9 mouse cellular contexts compared by ENCODE assay signal in genomic region chr6:99525351-99525750, GRCm38 (mm10). TPM values are rescaled to one million over a fixed set of nuclear protein-coding genes. Genes with fewer than 3 reads are reported as not detected.
A peak's percentile ranks its signal among the peaks of the same experiment; 100 is the strongest.
DNase-seq lines count a peak whose midpoint lies in the region; ATAC-seq lines count a peak whose summit lies in the region.
"Had no signal": no experiment of that assay in that cellular context is flagged by ENCODE, and none has a peak within 500 bp of the region (broad histone marks: within the 10 kb centered on the region; RNA-seq: fewer than 3 reads in every experiment).

No protein-coding gene starts in this region.

- H3K4me1 ChIP-seq in forebrain, embryonic 15.5 days, result peaks cover 12% of the 10 kb centered on the region; the same call in 1 of the 2 replicates
- peaks cover 6% of the 10 kb centered on the region for H3K4me1 ChIP-seq in forebrain, embryonic 12.5 days
- peaks cover 3% of the 10 kb centered on the region; the same call in 1 of the 2 replicates for H3K4me1 ChIP-seq in stomach, embryonic 16.5 days (ENCODE audit: control insufficient read depth, insufficient read depth, low read length)
- peaks cover 18% of the 10 kb centered on the region for H3K4me1 ChIP-seq in midbrain, embryonic 13.5 days (replicated peaks)

- peak; percentile 29 to 35 for DNase-seq in left cerebral cortex, postnatal 10 days (ENCODE audit: extremely low spot score in 1 of 2, low spot score in 2 of 2)
- DNase-seq in left cerebral cortex, adult 11 months (ENCODE audit: low spot score), result no peak
- peak; percentile 66 for DNase-seq in CD4-positive helper T cell, adult 2 months (ENCODE audit: low read depth, low spot score)
- DNase-seq in cerebellum, postnatal 14 days, result peak; percentile 55 to 77

- 0 out of 2 replicates have a peak overlapping the region, but pooled peaks have one; percentile 13 for H3K9ac ChIP-seq in forebrain, embryonic 15.5 days (replicated peaks)
- H3K9ac ChIP-seq in forebrain, embryonic 12.5 days, result no peak overlapping the region
- no peak overlapping the region for H3K9ac ChIP-seq in stomach, embryonic 16.5 days (ENCODE audit: low read length)
- H3K9ac ChIP-seq in midbrain, embryonic 13.5 days (replicated peaks), result no peak overlapping the region

- intact Hi-C loops in left cerebral cortex, postnatal 10 days (cut with DNase I), result loop anchor here (10.0 kb wide), 1 partner anchor 1001 kb away; no protein-coding TSS in a partner anchor

- 0 out of 2 replicates have a peak overlapping the region, but pooled peaks have one; percentile 4 for H3K4me2 ChIP-seq in forebrain, embryonic 15.5 days (replicated peaks)
- H3K4me2 ChIP-seq in forebrain, embryonic 12.5 days, result no peak overlapping the region
- no peak overlapping the region for H3K4me2 ChIP-seq in stomach, embryonic 16.5 days (ENCODE audit: low read depth, low read length)
- H3K4me2 ChIP-seq in midbrain, embryonic 13.5 days (replicated peaks), result no peak overlapping the region

- H3K9me3 ChIP-seq in forebrain, embryonic 15.5 days, result no peaks in the 10 kb centered on the region
- H3K9me3 ChIP-seq in forebrain, embryonic 12.5 days, result peaks cover 6% of the 10 kb centered on the region; the same call in 1 of the 2 replicates
- no peaks in the 10 kb centered on the region for H3K9me3 ChIP-seq in stomach, embryonic 16.5 days (replicated peaks; ENCODE audit: control insufficient read depth, low read length)
- H3K9me3 ChIP-seq in midbrain, embryonic 13.5 days, result peaks cover 5% of the 10 kb centered on the region; the same call in 1 of the 2 replicates

- H3K27me3 ChIP-seq in forebrain, embryonic 15.5 days, result no peaks in the 10 kb centered on the region
- no peaks in the 10 kb centered on the region for H3K27me3 ChIP-seq in forebrain, embryonic 12.5 days
- H3K27me3 ChIP-seq in stomach, embryonic 16.5 days (ENCODE audit: control insufficient read depth, insufficient read depth, low read length), result no peaks in the 10 kb centered on the region
- H3K27me3 ChIP-seq in midbrain, embryonic 13.5 days, result no peaks in the 10 kb centered on the region

- 37% methylated on average over 8 of the region's 8 CpGs for WGBS in forebrain, embryonic 15.5 days
- WGBS in forebrain, embryonic 12.5 days, result 47% methylated on average over 8 of the region's 8 CpGs
- 53% methylated on average over 8 of the region's 8 CpGs for WGBS in stomach, embryonic 16.5 days
- 61% methylated on average over 8 of the region's 8 CpGs for WGBS in midbrain, embryonic 13.5 days

- ATAC-seq in forebrain, embryonic 15.5 days (replicated peaks), result no peak
- no peak for ATAC-seq in forebrain, embryonic 12.5 days (ENCODE audit: low FRiP score)
- no peak for ATAC-seq in stomach, embryonic 16.5 days (ENCODE audit: insufficient read depth, low FRiP score)
- ATAC-seq in midbrain, embryonic 13.5 days, result no peak

- no peak overlapping the region for H3K4me3 ChIP-seq in forebrain, embryonic 15.5 days
- H3K4me3 ChIP-seq in forebrain, embryonic 12.5 days (replicated peaks), result no peak overlapping the region
- no peak overlapping the region for H3K4me3 ChIP-seq in stomach, embryonic 16.5 days (replicated peaks; ENCODE audit: low read length)
- H3K4me3 ChIP-seq in midbrain, embryonic 13.5 days (replicated peaks), result no peak overlapping the region

- no peaks in the 10 kb centered on the region for H3K36me3 ChIP-seq in forebrain, embryonic 15.5 days
- H3K36me3 ChIP-seq in forebrain, embryonic 12.5 days (replicated peaks), result no peaks in the 10 kb centered on the region
- no peaks in the 10 kb centered on the region for H3K36me3 ChIP-seq in stomach, embryonic 16.5 days (ENCODE audit: control insufficient read depth, insufficient read depth, low read length)
- H3K36me3 ChIP-seq in midbrain, embryonic 13.5 days, result peaks cover 10% of the 10 kb centered on the region; the same call in 1 of the 2 replicates

- H3K27ac ChIP-seq in forebrain, embryonic 15.5 days (replicated peaks), result peak overlapping the region; percentile 49; the same call in 1 of the 2 replicates
- H3K27ac ChIP-seq in forebrain, embryonic 12.5 days, result no peak overlapping the region
- peak overlapping the region; percentile 34; the same call in 1 of the 2 replicates for H3K27ac ChIP-seq in stomach, embryonic 16.5 days (ENCODE audit: low read length)
- no peak overlapping the region for H3K27ac ChIP-seq in midbrain, embryonic 13.5 days
- H3K27ac ChIP-seq: macrophage had no signal

RNA-seq across cellular contexts. Expression of gene Foxp1, which starts 2.8 kb away (rescaled TPM):
- 102 and 111 TPM in 2 replicates for polyA plus RNA-seq in forebrain, embryonic 15.5 days (2015; fragmentation: Nextera tagmentation; extraction: Ambion mirVana)
- polyA plus RNA-seq in forebrain, embryonic 12.5 days (2016; fragmentation: Nextera tagmentation; extraction: Ambion mirVana), result 69.5 and 77.3 TPM in 2 replicates
- total RNA-seq in left cerebral cortex, postnatal 10 days (2021), result 100 to 1,000 TPM; 157 to 161 TPM
- 108 and 110 TPM in 2 replicates for polyA plus RNA-seq in stomach, embryonic 16.5 days (2015; fragmentation: Nextera tagmentation; extraction: Ambion mirVana)
- 68.3 and 70.4 TPM in 2 replicates for polyA plus RNA-seq in midbrain, embryonic 13.5 days (2015; fragmentation: Nextera tagmentation; extraction: Ambion mirVana)

Comparison
In these comparisons a context has a peak if more than half of its experiments do, and no peak if none do; other contexts are left out.
1. H3K27ac ChIP-seq: peak in forebrain, embryonic 15.5 days (single experiment) and stomach, embryonic 16.5 days (single experiment); none in forebrain, embryonic 12.5 days (single experiment) and midbrain, embryonic 13.5 days (single experiment).